ENCODE assay signal across 12 mouse cellular contexts in the genomic region with DNA sequence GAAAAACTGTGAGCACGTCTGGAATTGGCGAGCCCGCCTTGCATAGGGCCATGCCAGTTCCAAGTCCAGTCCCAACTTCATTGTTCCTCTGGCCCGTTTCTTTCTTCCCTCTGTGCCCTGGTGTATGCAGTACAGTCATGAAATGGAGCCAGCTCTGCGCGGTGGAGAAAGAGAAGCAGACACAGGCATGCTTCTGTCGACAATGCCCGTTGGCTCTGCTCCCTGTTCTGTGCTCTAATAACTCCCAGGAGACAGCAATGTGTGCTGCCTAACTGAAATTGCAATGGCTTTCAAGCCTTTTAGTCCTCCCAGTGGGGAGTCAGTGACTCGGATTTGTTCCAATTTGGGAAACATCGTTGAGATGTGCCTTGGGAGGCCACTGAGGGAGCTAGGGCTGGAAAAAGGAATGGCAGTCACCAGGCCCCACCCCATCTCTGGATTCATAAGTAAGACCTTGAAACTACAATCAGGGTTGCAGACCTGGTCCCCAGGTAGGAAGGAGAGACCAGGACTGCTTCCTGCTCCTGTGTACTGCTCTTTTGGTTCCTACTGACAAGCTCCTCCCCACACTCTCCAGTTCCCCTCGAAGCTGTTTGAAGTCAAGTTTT. TPM values are rescaled to one million over a fixed set of nuclear protein-coding genes. Genes with fewer than 3 reads are reported as not detected.
DNase-seq lines count a peak whose midpoint lies in the region; ATAC-seq lines count a peak whose summit lies in the region.
"Had no signal": no experiment of that assay in that cellular context is flagged by ENCODE, and none has a peak within 500 bp of the region (broad histone marks: within the 10 kb centered on the region; RNA-seq: fewer than 3 reads in every experiment).

No protein-coding gene starts in this region.

- no peaks in the 10 kb centered on the region for H3K27me3 ChIP-seq in embryonic facial prominence, embryonic 14.5 days (replicated peaks; ENCODE audit: control insufficient read depth, insufficient read depth, low read length)
- H3K27me3 ChIP-seq in embryonic facial prominence, embryonic 10.5 days (replicated peaks; ENCODE audit: low read depth, poor library complexity, severe bottlenecking): no peaks in the 10 kb centered on the region
- no peaks in the 10 kb centered on the region for H3K27me3 ChIP-seq in hindbrain, embryonic 15.5 days
- H3K27me3 ChIP-seq: embryonic facial prominence, embryonic 15.5 days had no signal

- no peak overlapping the region for H3K27ac ChIP-seq in embryonic facial prominence, embryonic 14.5 days (replicated peaks; ENCODE audit: low read depth, low read length)
- H3K27ac ChIP-seq in embryonic facial prominence, embryonic 10.5 days (replicated peaks): no peak overlapping the region
- H3K27ac ChIP-seq in hindbrain, embryonic 15.5 days (replicated peaks): peak overlapping the region; percentile 42
- H3K27ac ChIP-seq: embryonic facial prominence, embryonic 15.5 days; kidney, postnatal 0 days had no signal

- DNase-seq in embryonic facial prominence, embryonic 14.5 days (ENCODE audit: low spot score): peak; percentile 29
- DNase-seq in embryonic facial prominence, embryonic 10.5 days (ENCODE audit: low spot score): no peak
- peak; percentile 25 for DNase-seq in layer of hippocampus, adult 9-11 months
- no peak for DNase-seq in layer of hippocampus, adult 11-12 months (ENCODE audit: low spot score)
- DNase-seq in R1 (ENCODE audit: low read depth, low spot score): peak; percentile 10
- DNase-seq in urinary bladder, postnatal 14 days (ENCODE audit: low spot score): no peak
- DNase-seq in thymus, adult 18-20 months: no peak
- DNase-seq: heart, postnatal 4 days; lung, adult 18-20 months had no signal

- H3K9ac ChIP-seq in embryonic facial prominence, embryonic 14.5 days (ENCODE audit: low read depth, low read length): no peak overlapping the region
- no peak overlapping the region for H3K9ac ChIP-seq in hindbrain, embryonic 15.5 days
- H3K9ac ChIP-seq: embryonic facial prominence, embryonic 15.5 days had no signal

- H3K4me2 ChIP-seq in embryonic facial prominence, embryonic 14.5 days (ENCODE audit: low read depth, low read length): no peak overlapping the region
- no peak overlapping the region for H3K4me2 ChIP-seq in hindbrain, embryonic 15.5 days
- H3K4me2 ChIP-seq: embryonic facial prominence, embryonic 15.5 days had no signal

- H3K36me3 ChIP-seq in embryonic facial prominence, embryonic 14.5 days (ENCODE audit: control insufficient read depth, insufficient read depth, low read length): no peaks in the 10 kb centered on the region
- no peaks in the 10 kb centered on the region for H3K36me3 ChIP-seq in embryonic facial prominence, embryonic 10.5 days (replicated peaks)
- H3K36me3 ChIP-seq in hindbrain, embryonic 15.5 days: no peaks in the 10 kb centered on the region
- H3K36me3 ChIP-seq: embryonic facial prominence, embryonic 15.5 days had no signal

- H3K9me3 ChIP-seq in embryonic facial prominence, embryonic 14.5 days (ENCODE audit: control insufficient read depth, low read length): no peaks in the 10 kb centered on the region
- H3K9me3 ChIP-seq in embryonic facial prominence, embryonic 10.5 days: no peaks in the 10 kb centered on the region
- H3K9me3 ChIP-seq in hindbrain, embryonic 15.5 days: no peaks in the 10 kb centered on the region
- H3K9me3 ChIP-seq: embryonic facial prominence, embryonic 15.5 days had no signal

- no peak overlapping the region for H3K4me3 ChIP-seq in embryonic facial prominence, embryonic 14.5 days (ENCODE audit: low read depth, low read length)
- no peak overlapping the region for H3K4me3 ChIP-seq in embryonic facial prominence, embryonic 10.5 days
- no peak overlapping the region for H3K4me3 ChIP-seq in hindbrain, embryonic 15.5 days
- H3K4me3 ChIP-seq: embryonic facial prominence, embryonic 15.5 days had no signal

- no peaks in the 10 kb centered on the region for H3K4me1 ChIP-seq in embryonic facial prominence, embryonic 14.5 days (ENCODE audit: control insufficient read depth, insufficient read depth, low read length)
- H3K4me1 ChIP-seq in embryonic facial prominence, embryonic 10.5 days: 0 out of 2 replicates have a peak, but pooled peaks cover 2% of the 10 kb centered on the region
- H3K4me1 ChIP-seq in hindbrain, embryonic 15.5 days (replicated peaks): peaks cover 8% of the 10 kb centered on the region; the same call in 1 of the 2 replicates
- H3K4me1 ChIP-seq: embryonic facial prominence, embryonic 15.5 days had no signal

- 72% methylated on average over 11 of the region's 11 CpGs for WGBS in embryonic facial prominence, embryonic 14.5 days
- 84% methylated on average over 11 of the region's 11 CpGs for WGBS in embryonic facial prominence, embryonic 10.5 days
- 47% methylated on average over 11 of the region's 11 CpGs for WGBS in hindbrain, embryonic 15.5 days

- ATAC-seq in embryonic facial prominence, embryonic 14.5 days (ENCODE audit: low read depth): no peak
- peak; percentile 91 for ATAC-seq in hindbrain, embryonic 15.5 days (ENCODE audit: low FRiP score, low read depth)

RNA-seq across cellular contexts. Expression of a gene that starts 58.7 kb away (rescaled TPM):
- polyA plus RNA-seq in embryonic facial prominence, embryonic 14.5 days (2014; fragmentation: Nextera tagmentation; extraction: Ambion mirVana): 24.9 and 26.6 TPM in 2 replicates
- polyA plus RNA-seq in embryonic facial prominence, embryonic 10.5 days (2016; fragmentation: Nextera tagmentation; extraction: Ambion mirVana): 37.6 and 39.6 TPM in 2 replicates
- polyA plus RNA-seq in hindbrain, embryonic 15.5 days (2015; fragmentation: Nextera tagmentation; extraction: Ambion mirVana): 31.0 and 31.1 TPM in 2 replicates

Comparison
In these comparisons a context has a peak if more than half of its experiments do, and no peak if none do; other contexts are left out.
1. DNase-seq: peak in embryonic facial prominence, embryonic 14.5 days (single experiment), layer of hippocampus, adult 9-11 months (single experiment) and R1 (single experiment); none in embryonic facial prominence, embryonic 10.5 days (single experiment), layer of hippocampus, adult 11-12 months (single experiment), urinary bladder, postnatal 14 days (single experiment) and thymus, adult 18-20 months (0 of 2).